Mouse (Mus musculus) thymus, postnatal 36 days (tissue): Measurements from ENCODE around the gene Chchd3.

Experiments
- DNase-seq, 2 experiments: peaks; one replicate each; pipeline ENCODE4 v3.0.0; 2022; ENCODE audit warnings: mixed read lengths in 2 of 2

Chchd3 gene

DNA sequence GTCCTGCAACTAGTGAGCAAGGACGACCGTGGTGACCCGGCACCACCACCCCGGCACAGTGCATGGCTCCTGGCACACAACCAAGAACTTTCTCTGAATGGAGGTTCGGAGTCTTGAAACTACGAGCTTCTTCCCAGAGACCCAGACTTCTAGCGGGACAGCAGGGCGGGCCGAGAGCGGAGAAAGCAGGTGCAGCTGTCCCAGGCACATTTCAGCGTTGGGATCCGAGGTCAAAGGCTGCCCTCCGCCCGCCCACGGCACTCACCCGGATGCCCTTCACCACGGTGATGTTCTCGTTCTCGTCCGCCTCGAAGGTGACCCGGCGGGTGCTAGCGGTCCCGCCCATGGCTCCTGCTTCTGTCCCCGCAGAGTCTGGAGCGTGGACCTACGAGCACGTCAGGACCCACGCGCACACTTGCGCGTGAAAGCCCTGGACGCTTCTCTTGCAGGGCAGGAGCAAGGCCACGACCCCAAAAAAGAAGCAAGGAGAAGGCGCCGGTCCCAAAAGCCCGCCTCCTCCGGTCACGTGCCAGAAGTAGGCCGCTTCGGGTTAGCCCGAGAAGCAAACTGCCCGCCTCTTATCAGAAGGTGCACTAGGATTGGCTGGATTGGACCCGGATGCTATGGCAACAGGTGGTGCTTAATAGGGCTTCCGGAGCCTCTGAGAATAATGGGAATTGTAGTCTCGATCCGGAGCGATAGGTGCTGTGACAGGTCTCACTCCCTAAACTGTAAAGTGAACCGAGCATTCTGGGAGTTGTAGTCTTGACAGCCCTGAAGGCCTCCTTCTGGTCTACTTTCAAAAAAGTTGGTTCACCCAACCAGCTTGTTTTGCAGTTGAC is at the start of gene Chchd3:
TSS of gene Chchd3 (minus strand) at position 526 of the 842 bp plus-strand sequence.
- peak; percentile 92 to 95 for DNase-seq

DNA sequence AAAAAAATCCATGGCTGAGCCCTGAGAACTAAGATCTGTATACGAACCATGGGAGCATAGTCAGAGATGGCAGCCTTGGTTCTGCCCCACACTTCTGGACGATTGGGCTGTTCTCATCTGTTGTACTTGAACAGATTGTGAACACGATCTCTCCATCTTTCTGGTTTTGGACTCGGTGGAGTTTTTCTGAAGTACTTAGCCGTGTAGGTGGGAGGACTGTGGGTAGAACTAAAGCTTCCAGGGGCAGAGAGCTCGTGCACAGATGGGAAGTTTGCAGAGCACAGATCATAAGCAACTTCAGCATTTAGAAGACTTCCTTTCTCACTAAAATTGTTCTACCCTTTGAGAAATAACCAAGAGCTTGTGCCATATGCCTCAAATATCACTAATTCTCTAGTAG is 44.6 kb upstream of the Chchd3 start:
- DNase-seq: no peak

DNA sequence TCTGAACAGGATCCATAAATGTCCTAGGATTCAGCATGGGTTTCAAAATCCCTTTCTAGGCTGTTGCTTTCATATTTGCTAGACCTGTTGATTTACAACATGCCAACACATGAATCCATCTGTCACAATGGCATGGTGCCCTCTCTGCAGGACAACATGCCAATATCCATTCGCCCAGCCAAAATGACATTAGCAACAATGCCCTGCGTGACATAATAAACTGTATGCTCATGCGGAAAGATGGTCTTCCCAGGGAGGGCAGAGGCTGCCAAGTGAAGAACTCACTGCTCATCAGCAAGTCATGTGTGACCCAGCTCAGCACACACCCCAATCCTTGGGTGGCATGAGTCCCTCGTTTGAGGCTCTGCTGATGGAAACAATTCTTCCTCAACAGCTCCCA is 38.8 kb upstream of the Chchd3 start:
- DNase-seq: no peak

DNA sequence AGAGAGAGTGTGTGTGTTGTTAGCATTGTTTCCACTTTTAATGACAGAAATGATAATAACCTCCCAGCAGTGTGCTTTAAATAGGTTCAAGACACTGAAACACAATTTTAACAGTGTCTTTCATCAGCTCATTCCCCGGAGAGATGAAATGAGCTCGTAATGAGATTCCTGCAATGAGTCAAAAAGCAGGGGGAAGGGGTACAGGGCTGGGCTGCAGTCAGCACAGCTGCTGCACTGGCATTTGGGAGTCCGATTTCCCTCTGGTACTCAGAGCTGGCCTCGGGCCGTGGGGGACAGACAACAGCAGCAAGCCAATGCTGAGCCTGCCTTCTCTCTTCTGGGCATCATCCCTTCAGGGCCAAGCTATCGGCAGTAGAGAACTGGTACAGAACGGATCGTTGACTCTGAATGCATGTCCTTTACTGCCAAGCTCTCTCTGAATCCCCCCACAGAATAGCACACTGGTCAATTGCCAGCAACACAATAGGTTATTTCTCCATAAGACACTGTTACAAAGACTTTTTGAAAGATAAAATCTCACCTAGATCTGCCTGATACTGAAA is 34.7 kb upstream of the Chchd3 start:
- DNase-seq: no peak

DNA sequence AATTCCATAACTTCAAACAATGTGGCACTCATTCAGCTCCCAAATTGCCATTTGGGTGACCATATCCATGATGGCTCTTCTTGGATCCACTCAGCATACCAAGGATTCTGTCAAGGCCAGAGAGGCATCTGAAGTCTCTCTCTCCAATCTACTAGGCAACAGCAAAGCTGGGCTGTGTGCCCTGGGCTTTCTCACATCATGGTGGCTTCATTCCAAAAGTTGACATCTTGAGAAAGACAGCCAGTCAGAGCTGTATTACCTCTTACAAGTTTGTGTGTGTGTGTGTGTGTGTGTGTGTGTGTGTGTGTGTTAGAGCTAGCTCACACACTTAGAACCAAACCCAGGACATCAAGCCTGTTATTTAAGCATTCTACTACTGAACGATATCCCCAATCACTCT is 20.1 kb upstream of the Chchd3 start:
- DNase-seq: no peak

DNA sequence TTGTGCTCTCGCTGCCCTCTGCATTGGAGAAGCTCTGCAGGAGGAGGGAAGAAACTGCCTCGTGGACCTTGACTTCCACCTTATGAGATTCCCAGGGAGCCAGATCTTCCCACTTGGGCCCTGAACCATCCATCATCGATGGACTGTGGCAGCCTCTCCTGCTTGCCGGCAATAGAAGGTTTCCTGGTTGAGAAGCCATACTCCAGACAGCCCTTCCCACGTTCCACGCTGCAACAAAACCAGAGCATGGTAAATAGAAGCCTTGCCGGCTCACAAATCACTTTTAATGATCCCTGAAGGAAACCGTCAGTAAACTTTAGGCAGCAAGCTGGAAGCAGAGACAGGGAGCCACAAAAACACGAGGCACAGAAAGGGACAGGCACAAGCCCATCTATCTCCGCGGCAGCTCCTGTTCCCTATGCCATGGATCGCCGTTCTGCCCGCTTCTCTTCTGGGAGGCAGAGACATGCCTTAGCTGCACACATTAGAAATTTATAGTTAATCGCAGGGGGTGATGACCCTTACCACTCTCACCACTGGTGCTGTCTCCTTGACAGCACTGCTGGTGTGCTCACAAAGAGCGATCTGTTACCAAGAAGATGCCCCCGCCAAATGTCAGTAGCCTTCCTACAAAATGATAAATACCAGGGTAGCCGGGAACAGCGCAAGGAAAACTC is 18.3 kb upstream of the Chchd3 start:
- DNase-seq: no peak

DNA sequence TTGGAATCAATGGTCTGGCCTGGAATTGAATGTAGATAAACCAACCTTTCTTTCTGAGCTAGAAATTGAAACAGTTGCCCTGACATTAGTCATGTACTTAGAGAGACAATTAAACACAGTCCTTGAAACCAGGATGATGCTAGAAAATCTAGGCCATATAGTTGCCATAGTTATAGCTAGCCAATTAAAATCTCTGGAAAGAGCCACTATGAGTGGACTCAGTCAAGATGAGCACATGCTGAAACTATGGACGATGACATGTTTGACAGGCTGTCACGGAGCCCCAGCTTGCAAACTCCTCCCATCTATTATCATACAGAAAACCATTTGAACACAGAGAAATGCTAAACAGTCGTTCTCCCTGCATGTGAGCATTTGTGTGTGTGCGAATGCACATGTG is 6.4 kb upstream of the Chchd3 start:
- DNase-seq: no peak

DNA sequence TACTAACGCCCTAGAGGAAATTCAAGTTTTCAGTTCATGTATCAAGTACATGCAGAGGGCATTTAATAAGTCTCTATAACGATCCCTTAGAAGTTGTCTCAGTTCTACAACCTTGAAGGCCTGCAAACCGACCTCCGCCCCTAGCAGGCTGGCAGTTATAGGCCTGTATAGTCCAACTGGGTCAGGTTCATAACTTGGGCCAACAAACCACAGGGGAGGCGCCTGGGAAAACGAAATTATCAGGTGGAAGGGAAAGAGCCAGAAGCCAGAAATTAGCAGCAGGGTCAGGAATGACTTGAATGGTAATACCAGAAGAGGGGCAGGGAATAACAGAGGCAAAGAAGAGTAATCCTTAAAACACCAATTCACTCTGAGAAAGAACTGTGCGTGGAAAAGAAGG is 784 bp downstream of the Chchd3 start:
- DNase-seq: peak in 1 of 2 experiments; percentile 9

DNA sequence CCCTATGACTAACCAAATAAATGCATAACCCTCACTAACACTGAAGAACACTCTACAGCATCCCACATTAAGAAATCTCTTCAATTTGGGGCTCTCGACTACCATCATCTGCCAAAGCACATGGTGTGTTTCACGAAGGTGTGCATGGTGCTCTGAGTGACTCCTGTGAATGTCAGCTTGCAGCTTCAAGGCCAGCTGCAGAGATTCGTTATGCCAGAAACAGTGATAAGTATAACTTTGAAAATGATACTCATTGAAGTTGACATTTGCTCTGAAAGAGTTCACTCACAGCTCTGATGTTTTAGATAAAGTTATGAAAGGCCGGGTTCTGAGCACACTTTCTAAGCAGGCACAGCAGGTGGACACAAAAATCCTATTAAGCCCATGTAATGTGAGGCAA is 3.7 kb downstream of the Chchd3 start:
- peak in 1 of 2 experiments; percentile 19 for DNase-seq

DNA sequence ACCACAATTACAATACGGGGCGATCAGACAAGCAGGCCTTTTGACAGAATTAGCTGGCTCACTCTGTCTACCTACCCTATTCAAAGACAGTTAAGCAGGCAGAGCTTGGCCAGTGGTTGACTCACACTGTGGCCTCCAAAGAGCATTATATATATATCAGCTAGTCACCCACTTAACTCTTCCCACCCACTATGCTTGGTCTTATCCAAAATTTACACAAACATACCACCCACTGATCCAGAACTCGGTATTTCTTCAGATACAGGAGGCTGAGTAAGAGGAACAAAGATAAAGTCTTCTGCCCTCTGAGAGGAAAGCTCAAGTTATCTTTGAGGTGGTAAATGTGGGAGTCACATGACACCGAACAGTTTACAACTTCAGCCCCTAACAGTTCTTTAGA is 4.4 kb downstream of the Chchd3 start:
- no peak for DNase-seq

DNA sequence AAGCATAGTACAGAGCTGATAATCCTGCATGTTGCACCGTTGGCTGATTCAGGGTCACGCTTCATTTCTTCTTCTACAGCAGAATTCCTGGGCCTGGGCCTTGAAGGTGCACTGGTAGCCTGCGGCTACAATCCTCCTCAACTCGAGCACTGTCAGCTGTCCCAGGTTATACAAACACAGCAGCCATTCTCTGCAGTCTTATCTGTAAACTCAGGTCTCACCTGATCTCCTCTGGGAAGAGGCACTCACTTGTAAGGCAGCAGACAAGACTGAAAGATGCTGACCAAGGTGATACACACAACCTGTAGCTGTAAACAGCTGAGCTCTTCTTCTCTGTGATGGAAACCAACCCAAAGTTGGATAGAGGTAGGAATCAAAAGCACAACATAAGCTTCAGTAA is 5.1 kb downstream of the Chchd3 start:
- DNase-seq: no peak

DNA sequence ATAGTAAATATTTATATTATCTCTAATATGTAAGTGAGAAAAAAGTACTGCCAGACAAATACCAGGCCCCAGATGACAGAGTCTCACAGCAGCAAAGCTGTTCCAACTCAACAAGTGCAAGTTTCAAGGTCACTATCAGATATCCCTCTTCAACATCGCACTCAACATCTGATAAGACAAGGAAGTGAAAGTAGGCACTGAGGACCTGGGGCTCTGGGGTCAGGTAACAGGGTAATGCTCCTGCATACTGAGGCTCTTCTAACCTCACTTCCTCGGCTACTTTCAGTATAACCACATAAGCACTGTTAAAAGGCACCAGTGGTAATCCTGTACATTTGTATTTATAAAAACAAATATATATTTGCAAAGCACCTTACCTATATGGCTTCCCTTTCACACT is 8.4 kb downstream of the Chchd3 start:
- no peak for DNase-seq

DNA sequence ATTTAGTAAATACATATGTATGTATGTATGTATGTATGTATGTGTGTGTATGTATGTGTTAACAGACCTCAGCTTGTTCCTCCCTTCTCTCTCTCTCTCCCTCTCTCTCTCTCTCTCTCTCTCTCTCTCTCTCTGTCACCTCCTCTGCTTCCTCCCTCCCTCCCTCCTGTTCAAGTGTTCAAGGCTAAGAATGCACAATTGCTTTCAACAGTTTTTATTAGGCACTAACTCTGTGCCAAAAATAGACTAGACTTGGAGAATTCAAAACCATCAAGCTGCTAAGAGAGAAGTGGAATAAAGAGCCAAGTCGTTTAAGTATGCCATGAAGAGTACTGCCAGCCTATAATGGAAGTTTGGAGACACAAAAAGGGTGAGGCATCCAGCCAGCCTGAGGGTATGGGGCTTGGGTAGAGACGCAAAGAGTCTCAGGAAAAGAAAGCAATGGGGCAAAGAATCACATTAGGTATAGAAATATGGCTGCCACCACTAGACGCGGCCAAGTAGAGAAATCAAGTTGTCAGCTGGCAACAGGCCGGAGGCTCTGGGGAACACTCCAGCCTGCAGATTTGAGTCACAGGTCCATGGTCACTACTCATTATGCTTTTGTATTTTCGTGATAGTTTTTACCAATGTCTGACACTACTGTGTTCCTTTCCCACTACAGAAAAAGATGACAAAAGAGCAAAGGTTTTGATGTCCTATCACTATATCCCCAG is 10.2 kb downstream of the Chchd3 start:
- DNase-seq: no peak

DNA sequence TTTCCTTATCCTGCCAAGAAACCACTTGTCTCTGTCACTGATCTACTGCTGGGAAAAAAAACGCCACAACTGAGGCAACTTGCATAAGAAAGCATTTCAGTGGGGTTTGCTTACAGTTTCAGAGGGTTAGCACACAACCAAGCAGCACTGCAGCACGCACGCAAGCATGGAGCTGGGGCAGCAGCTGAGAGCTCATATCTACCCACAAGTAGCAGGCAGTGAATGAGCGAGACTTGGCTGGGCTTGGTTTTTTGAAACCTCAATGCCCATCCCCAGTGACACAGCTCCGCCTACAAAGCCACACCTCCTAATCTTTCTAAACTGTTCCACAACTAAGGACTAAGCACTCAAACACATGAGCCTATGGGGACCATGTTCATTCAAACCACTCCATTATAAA is 16.6 kb downstream of the Chchd3 start:
- DNase-seq: no peak

DNA sequence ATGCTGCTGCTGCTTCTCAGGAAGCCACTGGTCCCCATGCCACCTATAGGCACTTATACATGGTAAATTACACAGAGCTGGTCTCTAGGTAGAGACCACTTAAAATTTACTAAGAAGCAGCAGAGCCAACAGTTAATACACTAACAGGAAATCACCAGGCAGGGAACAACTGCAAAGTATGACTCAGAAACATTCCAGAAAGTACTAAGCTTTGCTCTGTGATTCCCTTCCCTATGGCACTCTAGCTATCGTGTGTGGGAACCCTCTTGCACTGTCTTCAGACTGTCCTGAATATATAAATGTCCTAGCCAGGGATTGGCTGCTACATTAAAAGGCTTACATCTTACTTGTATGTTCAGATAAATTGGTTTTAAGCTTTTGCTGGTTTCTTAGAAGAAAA is 17.2 kb downstream of the Chchd3 start:
- DNase-seq: no peak

DNA sequence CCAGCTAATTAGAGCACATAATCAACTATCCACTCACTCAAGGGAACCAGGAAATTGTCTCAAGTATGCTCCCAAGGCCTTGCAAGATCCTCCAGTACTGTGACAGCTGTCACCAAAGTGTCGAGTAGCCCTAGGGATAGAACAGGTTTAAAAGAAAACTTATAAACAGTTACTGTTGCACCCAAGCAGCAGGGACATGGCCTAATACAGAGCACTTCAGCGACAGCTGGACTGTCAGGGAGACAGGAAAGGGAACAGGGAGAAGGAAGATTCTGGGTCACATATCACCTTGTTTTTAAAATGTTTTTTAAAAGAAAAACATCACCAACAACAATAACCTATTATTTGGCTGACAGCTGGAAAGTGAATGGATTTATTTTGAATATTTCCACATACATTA is 18.1 kb downstream of the Chchd3 start:
- DNase-seq: no peak

DNA sequence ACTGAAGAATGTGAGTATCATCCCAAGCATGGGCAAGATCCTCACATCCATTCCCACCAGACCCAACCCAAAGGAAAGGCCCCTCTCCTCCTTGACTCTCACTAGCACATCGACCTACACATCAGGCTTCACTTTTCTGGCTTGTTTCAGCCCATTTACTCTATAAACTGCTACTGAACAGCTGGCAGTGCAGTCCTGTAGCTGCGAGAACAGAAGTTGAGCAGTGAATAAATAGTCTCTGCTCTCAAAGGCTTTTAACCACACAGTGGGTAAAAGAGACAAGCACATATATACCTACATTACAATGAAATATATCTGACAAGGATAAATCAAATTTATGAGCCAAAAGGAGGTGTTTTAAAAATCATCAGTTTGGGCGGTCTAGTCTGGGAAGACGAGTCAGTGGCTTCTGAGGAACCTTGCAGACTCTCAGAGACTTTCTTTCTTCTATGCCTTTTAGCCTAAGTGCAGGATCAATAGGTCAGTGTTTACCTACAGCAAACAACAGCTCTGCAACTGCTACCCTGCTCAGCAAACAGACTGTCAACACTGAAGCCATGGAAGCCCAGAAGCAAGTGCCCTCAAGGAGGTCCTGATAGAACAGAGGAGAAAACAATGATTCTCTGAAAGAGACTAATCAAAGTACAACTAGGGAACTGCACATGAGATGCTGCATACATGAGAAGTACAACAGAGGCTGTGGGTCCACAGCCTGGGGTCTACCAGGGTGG is 19.5 kb downstream of the Chchd3 start:
- no peak for DNase-seq

DNA sequence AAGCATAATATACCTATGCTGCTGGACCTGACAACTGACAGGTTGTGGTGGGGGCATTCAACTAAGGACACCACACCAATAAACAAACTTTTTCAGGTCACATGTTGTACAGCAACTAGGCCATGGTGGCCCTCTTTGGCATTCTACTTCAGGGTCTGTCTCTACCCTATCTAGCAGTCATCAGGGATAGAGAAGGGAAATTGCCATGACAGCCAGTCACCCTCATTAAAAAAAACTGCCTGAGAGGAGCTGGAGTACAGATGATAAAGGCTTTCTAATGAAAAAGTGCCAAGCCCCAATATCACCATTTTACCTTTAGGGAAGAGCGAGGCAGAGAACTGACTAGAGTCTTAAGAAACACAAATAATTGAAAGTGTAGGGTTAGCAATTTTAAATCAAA is 27.5 kb downstream of the Chchd3 start:
- DNase-seq: no peak

DNA sequence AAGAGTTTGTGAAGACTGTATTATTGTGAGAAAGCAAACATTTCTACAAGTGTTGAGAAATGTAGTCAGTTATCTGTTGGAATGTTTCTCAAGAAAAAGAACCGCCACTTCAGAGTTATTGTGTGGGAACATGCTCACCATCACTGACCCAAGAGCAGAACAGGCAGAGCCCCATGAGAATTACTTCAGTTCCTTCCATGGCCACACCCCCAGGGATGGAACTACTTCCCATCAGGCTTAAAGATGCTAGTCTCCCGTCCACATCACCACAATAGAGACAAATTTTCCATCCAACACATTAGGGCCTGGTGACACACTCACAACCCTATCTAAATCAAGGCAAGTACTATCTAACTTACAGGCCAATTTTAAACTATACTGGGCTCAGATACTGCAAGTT is 28.4 kb downstream of the Chchd3 start:
- no peak for DNase-seq

DNA sequence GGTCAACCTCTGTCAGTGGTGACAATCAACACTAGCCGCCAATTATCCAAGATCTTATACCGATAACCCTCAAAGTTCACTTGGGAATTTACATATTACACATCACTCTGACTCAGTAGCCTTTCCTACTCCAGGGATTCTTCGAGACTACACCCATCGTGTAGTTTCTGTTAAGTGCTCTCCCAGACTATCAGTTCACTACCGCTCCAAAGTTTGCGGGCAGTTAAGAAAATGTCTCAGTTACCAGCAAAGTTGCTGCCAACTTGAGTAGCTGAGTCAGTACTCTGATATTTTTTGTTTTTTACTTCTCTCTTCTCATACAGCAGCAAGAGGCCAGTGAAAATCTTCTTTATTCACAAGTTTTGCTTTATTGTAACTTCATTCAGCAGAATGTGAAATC is 31.8 kb downstream of the Chchd3 start:
- no peak for DNase-seq

DNA sequence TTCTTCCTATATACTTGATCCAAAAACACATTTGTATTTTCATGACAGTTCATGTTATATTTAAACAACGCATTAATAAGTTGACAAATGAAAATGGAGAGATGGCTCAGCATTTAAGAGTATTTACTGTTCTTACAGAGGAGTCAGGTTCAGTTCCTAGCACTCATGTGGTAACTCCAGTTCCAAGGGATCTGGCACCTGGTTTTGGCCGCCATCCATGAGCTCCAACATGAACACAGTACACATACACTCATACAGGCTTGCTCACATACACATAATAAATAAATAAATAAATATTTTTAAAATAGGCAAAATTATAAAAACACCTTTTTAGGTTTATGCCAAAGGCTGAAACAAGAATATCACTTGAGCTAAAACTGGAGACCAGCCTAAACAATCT is 35.0 kb downstream of the Chchd3 start:
- no peak for DNase-seq

DNA sequence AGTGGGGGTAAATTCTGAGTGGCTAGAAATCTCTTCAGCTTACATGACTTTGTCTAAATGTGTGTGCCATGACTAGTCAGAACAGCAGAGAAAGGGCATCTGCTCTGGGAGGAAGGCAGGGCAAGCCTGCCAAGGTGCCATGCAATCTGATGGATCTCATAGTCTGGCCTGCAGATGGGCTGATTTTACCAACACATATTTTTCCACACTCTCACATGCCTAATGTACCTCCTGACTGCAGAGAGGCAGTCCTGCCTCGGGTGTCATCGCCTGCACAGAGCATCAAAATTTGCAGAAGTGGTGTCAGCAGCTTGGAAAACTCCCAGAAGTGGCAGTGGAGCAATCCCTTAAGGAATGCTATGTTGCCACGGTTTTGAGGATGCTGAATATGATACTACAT is 55.5 kb downstream of the Chchd3 start:
- DNase-seq: no peak

DNA sequence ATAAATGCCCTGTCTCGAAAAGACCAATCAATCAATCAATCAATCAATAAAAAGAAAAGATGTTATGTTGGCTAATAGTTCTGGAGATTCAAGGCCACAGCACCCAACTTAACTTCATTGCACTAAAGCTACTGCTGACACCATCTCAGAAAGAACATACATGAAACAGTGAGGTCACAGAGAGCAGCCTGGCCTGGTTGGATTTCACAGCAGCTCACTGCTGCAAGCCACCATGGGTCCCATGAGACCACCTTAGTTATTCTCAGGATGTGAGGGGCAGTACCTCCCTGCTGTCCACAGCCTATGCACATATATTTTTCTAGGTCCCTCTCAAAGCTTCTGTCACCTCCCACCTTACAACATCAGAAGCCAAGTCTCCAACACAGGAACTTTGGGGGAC is 57.1 kb downstream of the Chchd3 start:
- no peak for DNase-seq
